Mouse (Mus musculus): ENCODE measurements around the gene Vpreb3. TPM values are rescaled to one million over a fixed set of nuclear protein-coding genes. Genes with fewer than 3 reads are reported as not detected.
"Not testable (repeated sequence)": the region's sequence is repeated elsewhere in the genome, so short reads cannot be mapped to it uniquely, and the experiment has no call there.

Vpreb3 gene
- polyA plus RNA-seq, 1 experiment from 2014 or later, result 0.33 TPM

DNA sequence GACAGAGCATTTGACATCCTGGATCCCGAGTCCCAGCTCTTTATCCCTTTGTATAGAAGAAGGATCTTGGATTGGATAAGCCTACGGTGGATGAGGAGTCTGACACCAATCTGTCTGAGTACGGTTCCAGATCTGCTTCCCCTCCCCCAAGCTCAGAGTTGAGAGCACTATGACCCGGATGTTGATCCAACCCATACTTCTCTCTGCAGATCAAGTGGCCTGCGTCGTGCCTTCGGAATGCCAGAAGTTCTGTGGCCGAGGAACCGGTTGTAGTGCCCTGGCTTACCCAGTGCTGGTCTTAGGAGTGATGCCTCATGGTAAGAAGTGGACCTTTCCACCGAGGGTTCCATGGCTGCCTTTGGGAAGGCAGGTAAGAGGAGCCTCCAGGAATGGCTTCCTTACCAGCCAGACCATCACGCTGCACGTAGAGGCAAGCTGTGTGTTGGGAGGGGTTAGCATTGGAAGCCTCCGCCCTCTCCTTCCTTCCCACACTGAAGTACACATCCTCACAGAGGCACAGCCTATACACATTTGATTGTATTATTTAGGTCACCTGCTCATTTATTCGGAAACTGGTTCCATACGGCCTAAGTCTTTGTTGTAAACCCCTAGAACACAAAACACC lies 50.9 kb downstream of the Vpreb3 start:
- 85% methylated on average over 15 of the region's 15 CpGs for WGBS
- H3K9me3 ChIP-seq, result no peaks in the 10 kb centered on the region
- H3K4me2 ChIP-seq (replicated peaks), result no peak overlapping the region
- H3K27me3 ChIP-seq, result no peaks in the 10 kb centered on the region
- H3K4me3 ChIP-seq, result no peak overlapping the region
- no peak for ATAC-seq (ENCODE audit: low FRiP score, low read depth)
- no peak overlapping the region for H3K9ac ChIP-seq
- no peak overlapping the region for H3K27ac ChIP-seq
- H3K36me3 ChIP-seq, result no peaks in the 10 kb centered on the region
- no peaks in the 10 kb centered on the region for H3K4me1 ChIP-seq

GRCm38 (mm10) chr10:75994531-75995210 lies 51.8 kb downstream of the Vpreb3 start:
- H3K9ac ChIP-seq; ATAC-seq (ENCODE audit: low FRiP score, low read depth); H3K27ac ChIP-seq; H3K27me3 ChIP-seq; H3K9me3 ChIP-seq; H3K4me2 ChIP-seq (replicated peaks); H3K4me3 ChIP-seq; H3K4me1 ChIP-seq; H3K36me3 ChIP-seq: not testable (repeated sequence)
- WGBS, result 81% methylated on average over 13 of the region's 13 CpGs

DNA sequence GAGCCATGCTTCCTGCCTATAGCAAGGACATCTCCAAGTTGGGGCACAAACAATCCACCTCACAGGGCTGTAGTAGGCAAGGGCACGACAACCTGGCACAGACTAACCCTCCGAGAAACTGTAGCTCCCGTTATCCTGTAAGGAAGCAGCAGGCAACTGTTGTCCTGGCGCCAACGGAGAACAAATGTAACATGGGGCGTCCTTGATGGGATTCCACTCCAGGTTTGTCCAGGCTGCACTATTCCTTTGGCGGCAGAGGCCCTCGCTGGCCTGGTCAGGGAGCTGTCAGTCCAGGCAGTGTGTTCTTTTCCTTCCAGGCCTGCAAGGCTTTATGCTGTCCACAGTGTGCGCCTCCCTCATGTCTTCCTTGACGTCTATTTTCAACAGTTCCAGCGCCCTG lies 52.6 kb downstream of the Vpreb3 start:
- Histone ChIP-seq H3K27me3 (no peaks in the 10 kb centered on the region), H3K4me2 (replicated peaks) (no peak overlapping the region), H3K4me1 (no peaks in the 10 kb centered on the region), H3K9ac (no peak overlapping the region), H3K4me3 (no peak overlapping the region), H3K27ac (no peak overlapping the region), H3K9me3 (no peaks in the 10 kb centered on the region), H3K36me3 (no peaks in the 10 kb centered on the region)
- ATAC-seq (ENCODE audit: low FRiP score, low read depth), result no peak
- WGBS, result 90% methylated on average over 11 of the region's 11 CpGs

DNA sequence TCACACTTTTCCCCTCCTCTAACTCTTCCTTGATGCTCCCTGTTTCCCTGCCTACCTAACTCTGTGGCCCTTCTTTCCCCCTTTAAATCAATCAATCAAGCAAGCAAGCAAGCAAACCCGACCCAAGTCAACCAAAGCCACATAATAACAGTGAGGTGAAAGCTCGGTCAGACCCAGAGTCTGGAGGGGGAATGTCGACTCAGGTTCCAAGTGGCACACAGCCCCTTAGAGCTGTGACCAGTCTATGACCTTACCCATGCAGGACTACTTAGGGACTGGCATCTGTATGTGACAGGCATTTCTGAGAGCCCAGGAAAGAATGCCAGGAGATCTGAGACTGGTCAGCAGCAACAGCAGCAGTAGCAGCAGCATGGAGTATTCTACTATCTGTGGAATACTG lies 53.5 kb downstream of the Vpreb3 start:
- no peak for ATAC-seq (ENCODE audit: low FRiP score, low read depth)
- Histone ChIP-seq H3K27ac (no peak overlapping the region), H3K4me2 (replicated peaks) (no peak overlapping the region), H3K9ac (no peak overlapping the region), H3K36me3 (no peaks in the 10 kb centered on the region), H3K4me1 (no peaks in the 10 kb centered on the region), H3K9me3 (no peaks in the 10 kb centered on the region), H3K27me3 (no peaks in the 10 kb centered on the region), H3K4me3 (no peak overlapping the region)
- 45% methylated on average over 3 of the region's 3 CpGs for WGBS

Other genes starting within 250 kb of the Vpreb3 start
- gene Cabin1, start 178.7 kb upstream of the Vpreb3 start, polyA plus RNA-seq (2015; fragmentation: Nextera tagmentation; extraction: Ambion mirVana), result 30.9 and 32.5 TPM in 2 replicates
- gene Ddt, start 169.6 kb upstream of the Vpreb3 start, polyA plus RNA-seq (2015; fragmentation: Nextera tagmentation; extraction: Ambion mirVana), result 92.4 and 95.9 TPM in 2 replicates
- 0.86 TPM in 1 of 2 replicates, not detected in the other for gene Gm20441, start 162.1 kb upstream of the Vpreb3 start, polyA plus RNA-seq (2015; fragmentation: Nextera tagmentation; extraction: Ambion mirVana)
- 19.6 and 21.5 TPM in 2 replicates for gene Gstt3, start 161.6 kb upstream of the Vpreb3 start, polyA plus RNA-seq (2015; fragmentation: Nextera tagmentation; extraction: Ambion mirVana)
- 14.9 and 16.3 TPM in 2 replicates for gene Gstt1, start 144.5 kb upstream of the Vpreb3 start, polyA plus RNA-seq (2015; fragmentation: Nextera tagmentation; extraction: Ambion mirVana)
- not detected in 2 replicates for gene Gstt4, start 120.5 kb upstream of the Vpreb3 start, polyA plus RNA-seq (2015; fragmentation: Nextera tagmentation; extraction: Ambion mirVana)
- 12.7 and 13.8 TPM in 2 replicates for gene Gstt2, start 105.6 kb upstream of the Vpreb3 start, polyA plus RNA-seq (2015; fragmentation: Nextera tagmentation; extraction: Ambion mirVana)
- gene Mif, start 82.8 kb upstream of the Vpreb3 start, polyA plus RNA-seq (2015; fragmentation: Nextera tagmentation; extraction: Ambion mirVana), result 1,677 and 1,740 TPM in 2 replicates
- 3.4 and 3.7 TPM in 2 replicates for gene Derl3, start 49.6 kb upstream of the Vpreb3 start, polyA plus RNA-seq (2015; fragmentation: Nextera tagmentation; extraction: Ambion mirVana)
- 247 and 248 TPM in 2 replicates for gene Smarcb1, start 21.4 kb upstream of the Vpreb3 start, polyA plus RNA-seq (2015; fragmentation: Nextera tagmentation; extraction: Ambion mirVana)
- 9.8 and 11.5 TPM in 2 replicates for gene Chchd10, start 9.9 kb upstream of the Vpreb3 start, polyA plus RNA-seq (2015; fragmentation: Nextera tagmentation; extraction: Ambion mirVana)
- gene Mmp11, start 6.6 kb upstream of the Vpreb3 start, polyA plus RNA-seq (2015; fragmentation: Nextera tagmentation; extraction: Ambion mirVana), result 194 and 198 TPM in 2 replicates
- 0.15 TPM in 1 of 2 replicates, not detected in the other for gene Gm867, start 2.4 kb upstream of the Vpreb3 start, polyA plus RNA-seq (2015; fragmentation: Nextera tagmentation; extraction: Ambion mirVana)
- 0.11 TPM in 1 of 2 replicates, not detected in the other for gene Gm5134, start 11.5 kb downstream of the Vpreb3 start, polyA plus RNA-seq (2015; fragmentation: Nextera tagmentation; extraction: Ambion mirVana)
- 22.1 and 22.5 TPM in 2 replicates for gene Zfp280b, start 89.6 kb downstream of the Vpreb3 start, polyA plus RNA-seq (2015; fragmentation: Nextera tagmentation; extraction: Ambion mirVana)
- not detected in 2 replicates for gene Slc5a4b, start 167.9 kb downstream of the Vpreb3 start, polyA plus RNA-seq (2015; fragmentation: Nextera tagmentation; extraction: Ambion mirVana)
- not detected in 2 replicates for gene Slc5a4a, start 204.4 kb downstream of the Vpreb3 start, polyA plus RNA-seq (2015; fragmentation: Nextera tagmentation; extraction: Ambion mirVana)